Mouse (Mus musculus) layer of hippocampus, adult 8-10 months (tissue): Measurements from ENCODE around the gene Eif4e3. TPM values are rescaled to one million over a fixed set of nuclear protein-coding genes. Genes with fewer than 3 reads are reported as not detected.

ENCODE experiments used
- DNase-seq, 2 experiments: peaks; one replicate each; pipeline ENCODE4 v3.0.0; 2022; ENCODE audit warnings: low spot score in 2 of 2
- total RNA-seq, 4 experiments: library from RNA; stranded (reverse); gene quantifications; 2 replicates each; pipeline ENCODE4 v1.2.4; 2022

Gene Eif4e3
- total RNA-seq, 4 experiments from 2014 or later: 20.1 to 27.8 (median 25.3) TPM

- DNase-seq: no peak
Observed at GRCm38 (mm10) chr6:99665457-99666317, 884 bp downstream of the Eif4e3 start.

- no peak for DNase-seq
Observed at GRCm38 (mm10) chr6:99663232-99663631, 3.3 kb downstream of the Eif4e3 start.

GRCm38 (mm10) chr6:99660443-99660842, 6.1 kb downstream of the Eif4e3 start:
- DNase-seq: no peak

- no peak for DNase-seq
Observed at GRCm38 (mm10) chr6:99658586-99658985, 8.0 kb downstream of the Eif4e3 start.

GRCm38 (mm10) chr6:99656088-99656487, 10.5 kb downstream of the Eif4e3 start:
- no peak for DNase-seq

- DNase-seq: no peak
Observed at GRCm38 (mm10) chr6:99655488-99655887, 11.1 kb downstream of the Eif4e3 start.

- DNase-seq: no peak
Observed at GRCm38 (mm10) chr6:99654343-99654742, 12.2 kb downstream of the Eif4e3 start.

- no peak for DNase-seq
Observed at GRCm38 (mm10) chr6:99652341-99652740, 14.2 kb downstream of the Eif4e3 start.

- no peak for DNase-seq
Observed at GRCm38 (mm10) chr6:99649307-99649706, 17.3 kb downstream of the Eif4e3 start.

- no peak for DNase-seq
Observed at GRCm38 (mm10) chr6:99646344-99646743, 20.2 kb downstream of the Eif4e3 start.

GRCm38 (mm10) chr6:99644876-99645275, 21.7 kb downstream of the Eif4e3 start:
- no peak for DNase-seq

GRCm38 (mm10) chr6:99644386-99644785, 22.2 kb downstream of the Eif4e3 start:
- no peak for DNase-seq

- DNase-seq: no peak
Observed at GRCm38 (mm10) chr6:99643439-99644199, 23.0 kb downstream of the Eif4e3 start.

GRCm38 (mm10) chr6:99637456-99637855, 29.1 kb downstream of the Eif4e3 start:
- DNase-seq: no peak

- DNase-seq: no peak
Observed at GRCm38 (mm10) chr6:99636801-99637200, 29.8 kb downstream of the Eif4e3 start.

GRCm38 (mm10) chr6:99636121-99636520, 30.4 kb downstream of the Eif4e3 start:
- no peak for DNase-seq

- DNase-seq: no peak
Observed at GRCm38 (mm10) chr6:99632121-99632980, 34.2 kb downstream of the Eif4e3 start.

- no peak for DNase-seq
Observed at GRCm38 (mm10) chr6:99631637-99632036, 34.9 kb downstream of the Eif4e3 start.

- no peak for DNase-seq
Observed at GRCm38 (mm10) chr6:99629726-99630458, 36.7 kb downstream of the Eif4e3 start.

GRCm38 (mm10) chr6:99626347-99626746, 40.2 kb downstream of the Eif4e3 start:
- DNase-seq: no peak

GRCm38 (mm10) chr6:99625803-99626202, 40.8 kb downstream of the Eif4e3 start:
- no peak for DNase-seq
